Mouse (Mus musculus): Measurements from ENCODE around the gene Sptan1. TPM values are rescaled to one million over a fixed set of nuclear protein-coding genes. Genes with fewer than 3 reads are reported as not detected.

Gene Sptan1
- 100 to 1,000 TPM; 334 to 351 TPM for total RNA-seq (2021)

DNA sequence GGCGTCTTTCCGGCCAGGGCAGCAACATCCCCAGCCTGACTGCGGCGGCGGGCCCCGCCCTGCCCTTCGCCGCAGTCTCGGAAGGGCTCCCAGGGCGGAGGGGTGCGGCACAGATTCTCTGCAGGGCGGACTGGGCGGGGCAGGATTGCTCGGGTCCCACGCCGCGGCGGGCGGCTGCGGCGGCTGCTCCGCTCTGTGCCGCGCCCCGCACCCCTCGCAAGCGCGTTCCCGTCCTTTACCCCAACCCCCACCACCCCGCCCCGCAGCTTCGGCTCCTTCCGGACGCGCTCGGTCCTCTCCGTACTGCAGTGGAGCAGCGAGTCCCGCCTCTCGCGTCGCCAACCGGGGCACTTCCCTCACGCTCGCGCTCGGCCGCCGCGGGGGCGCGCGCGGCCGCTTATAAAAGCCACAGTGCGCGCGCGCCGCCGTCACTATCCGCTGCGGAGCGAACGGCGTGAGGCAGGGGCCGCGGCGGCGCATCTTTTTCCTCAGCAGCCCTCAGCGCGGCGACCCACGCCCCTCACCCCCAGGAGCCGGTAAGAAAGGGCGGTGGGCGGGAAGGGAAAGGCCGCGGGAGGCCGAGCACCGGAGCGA lies at the start of gene Sptan1:
Gene Sptan1, plus strand, starts transcription at position 311 of the 594 bp plus-strand sequence.
- DNase-seq, result peak; percentile 98 to 99
- intact Hi-C loops (cut with DNase I), result no loop called here

DNA sequence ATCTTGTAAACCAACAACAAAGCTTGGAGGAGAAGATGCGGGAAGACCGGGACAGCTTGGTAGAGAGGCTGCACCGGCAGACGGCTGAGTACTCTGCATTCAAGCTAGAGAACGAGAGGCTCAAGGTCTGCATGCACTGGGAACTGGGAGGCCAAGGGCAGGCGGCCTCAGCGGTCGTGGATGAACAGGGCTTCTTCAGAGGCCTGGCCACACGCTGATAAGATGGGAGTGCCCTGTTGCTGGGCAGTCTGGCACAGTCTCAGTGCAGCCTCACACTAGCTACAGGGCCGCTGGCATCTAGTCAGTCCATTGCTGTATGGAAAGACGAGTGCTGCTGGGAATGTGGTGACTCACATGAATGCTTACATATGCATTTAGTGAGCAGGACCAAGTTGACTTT lies 47.7 kb upstream of the Sptan1 start:
- intact Hi-C loops (cut with DNase I), result no loop called here

DNA sequence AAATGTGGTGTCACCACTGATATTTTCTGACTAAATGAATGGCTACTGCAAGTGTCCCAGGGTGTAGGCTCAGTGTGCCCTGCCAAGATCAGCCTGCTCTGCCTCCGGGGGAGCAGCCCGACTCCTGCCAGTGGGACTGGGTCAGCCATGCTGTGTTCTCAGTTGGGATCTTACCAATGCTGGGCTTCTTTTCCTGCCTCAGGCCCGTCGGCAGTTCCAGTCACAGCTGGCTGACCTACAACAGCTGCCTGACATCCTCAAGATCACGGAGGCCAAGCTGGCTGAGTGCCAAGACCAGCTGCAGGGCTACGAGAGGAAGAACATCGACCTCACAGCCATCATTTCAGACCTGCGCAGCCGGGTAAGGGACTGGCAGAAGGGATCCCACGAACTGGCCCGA lies 43.3 kb upstream of the Sptan1 start:
- peak; percentile 79 to 87 for DNase-seq
- intact Hi-C loops (cut with DNase I), result no loop called here

More for the DNA sequence above, 47.7 kb upstream of the Sptan1 start:
- DNase-seq, result no peak

DNA sequence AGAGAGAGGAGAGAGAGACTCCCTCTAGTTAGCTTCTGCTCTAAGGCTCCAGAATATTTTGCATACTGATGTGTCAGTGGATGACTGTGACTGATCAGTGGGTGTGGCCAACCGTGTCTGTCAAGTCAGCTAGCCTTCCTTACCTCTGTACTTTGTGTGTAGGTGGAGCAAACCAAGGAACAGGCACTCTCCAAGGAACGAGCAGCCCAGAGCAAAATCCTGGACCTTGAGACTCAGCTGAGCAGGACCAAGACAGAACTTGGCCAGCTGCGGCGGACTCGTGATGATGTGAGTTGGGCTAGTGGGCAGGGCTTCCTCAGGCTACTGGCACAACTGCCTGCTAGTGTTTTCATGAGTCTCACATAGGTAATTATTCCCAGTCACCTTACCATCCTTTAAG lies 38.8 kb upstream of the Sptan1 start:
- intact Hi-C loops (cut with DNase I), result no loop called here
- DNase-seq, result no peak

DNA sequence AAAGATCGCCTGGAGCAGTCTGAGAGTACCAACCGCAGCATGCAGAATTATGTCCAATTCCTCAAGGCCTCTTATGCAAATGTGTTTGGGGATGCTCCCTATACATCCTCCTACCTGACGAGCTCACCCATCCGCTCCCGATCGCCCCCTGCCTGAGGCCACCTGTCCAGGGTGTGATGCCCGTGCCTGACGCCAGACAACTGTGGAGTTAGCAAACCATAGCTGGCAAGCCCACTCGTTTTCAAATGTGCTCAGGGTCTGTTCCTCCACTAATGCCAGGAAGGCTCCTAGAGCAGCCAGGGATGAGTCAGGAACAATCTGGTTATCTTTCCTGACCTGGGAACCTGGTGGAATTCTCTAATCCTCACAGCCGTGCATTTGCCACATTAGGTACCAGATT lies 34.9 kb upstream of the Sptan1 start:
- intact Hi-C loops (cut with DNase I), result no loop called here

DNA sequence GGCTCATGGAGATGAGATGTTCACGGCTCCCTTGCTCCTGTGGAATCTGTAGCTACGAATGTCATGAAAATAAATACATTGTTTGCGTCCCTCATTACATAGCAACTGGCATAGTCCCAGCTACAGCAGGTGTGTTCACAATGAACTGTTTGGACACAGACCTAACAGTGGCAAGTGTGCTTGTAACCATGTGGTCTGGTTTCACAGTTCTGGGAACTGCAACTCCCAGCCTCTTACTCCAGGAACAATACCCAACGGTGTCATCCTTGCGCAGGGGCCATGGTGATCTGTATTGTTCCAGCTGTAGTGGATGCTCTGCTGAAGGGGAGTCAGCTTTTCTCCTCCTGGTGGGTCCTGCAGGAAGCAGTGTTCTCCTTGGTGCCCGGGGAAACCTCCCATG lies 34.2 kb upstream of the Sptan1 start:
- intact Hi-C loops (cut with DNase I), result no loop called here
- no peak for DNase-seq

More for the DNA sequence above, 34.9 kb upstream of the Sptan1 start:
- no peak for DNase-seq

DNA sequence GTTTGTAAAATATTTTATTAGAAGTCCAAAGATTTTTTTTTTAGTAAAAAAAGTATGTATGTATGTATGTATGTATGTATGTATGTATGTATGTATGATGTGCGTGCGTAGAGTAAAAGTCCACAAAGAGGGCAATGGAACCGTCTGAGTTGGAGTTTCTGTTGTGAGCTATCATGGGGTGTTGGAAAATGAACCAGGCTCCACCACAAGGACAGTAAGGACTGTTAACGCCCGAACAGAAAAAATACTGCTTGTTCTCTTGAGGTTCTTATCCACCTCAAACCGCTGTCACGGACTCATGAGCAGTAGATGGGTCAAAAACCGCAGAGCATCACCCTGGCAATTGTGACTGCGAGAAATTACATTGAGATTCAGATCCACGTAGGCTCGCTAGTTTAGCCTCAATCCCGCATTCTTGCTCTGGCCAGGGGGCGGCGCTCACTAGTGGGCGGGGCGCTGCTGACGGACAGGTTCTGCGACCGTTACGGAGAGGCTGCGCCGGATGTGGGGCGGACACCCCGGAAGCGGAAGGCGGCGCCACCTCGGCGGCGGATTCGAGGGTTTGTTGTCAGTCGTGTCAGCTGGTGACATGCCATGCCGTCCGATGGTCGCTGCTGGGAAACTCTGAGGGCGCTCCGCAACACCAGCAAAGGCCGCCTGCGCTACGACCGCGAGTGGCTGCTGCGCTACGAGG lies 30.3 kb upstream of the Sptan1 start, which contains the start of gene Gle1:
Gene Gle1, plus strand, starts transcription at position 521 of the 694 bp plus-strand sequence.
- intact Hi-C loops (cut with DNase I), result loop anchor here (1.0 kb wide), 1 partner anchor 42 kb away; no protein-coding TSS in a partner anchor

DNA sequence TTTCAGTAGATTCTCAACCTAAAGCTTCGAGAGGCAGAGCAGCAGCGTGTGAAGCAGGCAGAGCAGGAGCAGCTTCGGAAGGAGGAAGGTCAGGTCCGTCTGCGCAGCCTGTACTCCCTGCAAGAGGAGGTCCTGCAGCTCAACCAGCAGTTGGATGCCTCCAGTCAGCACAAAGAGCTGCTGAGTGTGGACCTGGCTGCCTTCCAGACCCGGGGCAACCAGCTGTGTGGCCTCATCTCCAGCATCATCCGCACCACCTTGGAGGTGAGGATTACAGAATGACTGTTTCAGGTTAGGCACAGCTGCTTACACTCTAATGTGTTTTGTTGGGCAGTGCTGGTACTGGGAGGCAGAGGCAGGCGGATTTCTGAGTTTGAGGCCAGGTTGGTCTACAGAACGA lies 25.3 kb upstream of the Sptan1 start:
- intact Hi-C loops (cut with DNase I), result no loop called here
- no peak for DNase-seq

More for the DNA sequence above, 30.3 kb upstream of the Sptan1 start, which contains the start of gene Gle1:
- peak; percentile 98 for DNase-seq

DNA sequence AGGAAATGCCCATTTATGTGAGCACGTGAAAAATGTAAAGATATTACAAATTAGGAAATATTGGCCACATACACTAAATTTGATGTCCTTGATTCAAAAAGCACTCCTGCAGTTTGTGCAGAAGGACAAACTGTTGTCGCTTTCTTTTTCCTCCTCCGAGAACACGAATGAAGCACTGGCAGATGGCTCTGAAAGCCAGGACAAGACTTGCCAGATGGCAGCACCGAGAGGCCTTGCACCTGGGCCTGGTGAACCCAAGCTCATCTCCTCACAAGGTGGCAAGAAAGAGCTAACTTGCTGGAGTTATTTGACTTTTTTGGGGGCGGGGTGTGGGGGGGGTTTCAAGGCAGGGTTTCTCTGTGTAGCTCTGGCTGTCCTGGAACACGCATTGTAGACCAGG lies 24.5 kb upstream of the Sptan1 start:
- no peak for DNase-seq
- intact Hi-C loops (cut with DNase I), result no loop called here

DNA sequence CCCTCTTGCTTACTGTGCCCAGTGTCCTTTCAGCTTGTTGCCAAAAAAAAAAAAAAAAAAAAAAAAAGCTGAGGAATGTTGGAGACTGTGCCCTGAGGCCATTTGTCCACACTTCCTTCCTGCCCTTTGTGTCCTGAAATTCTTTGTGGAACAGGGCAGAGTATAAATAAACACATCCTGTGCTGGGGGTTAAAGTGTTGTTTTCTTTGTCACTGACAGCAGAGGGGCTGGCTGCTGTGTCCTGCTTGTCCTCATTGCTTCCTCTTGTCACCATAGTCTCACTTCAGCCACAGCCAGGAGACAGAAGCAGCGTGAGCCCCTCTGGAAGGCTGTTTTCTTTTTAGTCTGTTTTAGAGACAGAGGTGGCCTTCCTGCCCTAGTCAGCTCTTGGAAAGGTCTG lies 20.6 kb upstream of the Sptan1 start:
- intact Hi-C loops (cut with DNase I), result loop anchor here (1.0 kb wide), 1 partner anchor 20 kb away; no protein-coding TSS in a partner anchor
- peak; percentile 26 to 44 for DNase-seq

DNA sequence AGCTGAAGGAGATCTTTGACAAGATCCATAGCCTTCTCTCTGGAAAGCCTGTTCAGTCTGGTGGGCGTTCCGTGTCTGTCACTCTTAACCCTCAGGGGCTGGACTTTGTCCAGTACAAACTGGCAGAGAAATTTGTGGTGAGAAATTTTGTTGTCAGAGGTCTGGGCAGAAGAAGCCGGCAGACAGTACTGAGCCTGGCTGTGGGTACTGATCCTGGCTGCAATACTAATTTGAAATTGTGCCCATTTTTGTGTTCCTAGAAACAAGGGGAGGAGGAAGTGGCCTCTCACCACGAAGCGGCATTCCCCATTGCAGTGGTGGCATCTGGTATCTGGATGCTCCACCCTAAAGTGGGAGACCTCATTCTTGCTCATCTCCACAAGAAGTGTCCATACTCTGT lies 16.5 kb upstream of the Sptan1 start:
- DNase-seq, result no peak
- intact Hi-C loops (cut with DNase I), result no loop called here

DNA sequence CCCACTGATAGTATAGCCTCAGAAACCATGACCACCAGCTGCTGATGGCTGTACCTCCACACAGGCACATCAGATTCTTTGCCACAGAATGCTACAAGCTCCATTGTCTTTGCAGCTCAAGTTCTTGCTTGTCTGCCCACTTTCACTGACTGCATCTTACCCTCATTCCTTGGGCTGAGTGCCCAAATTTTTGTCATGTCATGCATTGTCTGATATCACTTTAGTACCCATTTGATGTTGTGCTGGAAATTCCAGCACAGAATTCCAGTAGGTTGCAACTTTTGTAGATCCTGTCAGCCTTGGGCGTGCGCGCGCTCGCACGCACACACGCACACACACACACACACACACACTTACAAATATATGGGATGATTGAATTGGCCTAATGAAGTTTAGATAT lies 4.1 kb upstream of the Sptan1 start:
- DNase-seq, result no peak

DNA sequence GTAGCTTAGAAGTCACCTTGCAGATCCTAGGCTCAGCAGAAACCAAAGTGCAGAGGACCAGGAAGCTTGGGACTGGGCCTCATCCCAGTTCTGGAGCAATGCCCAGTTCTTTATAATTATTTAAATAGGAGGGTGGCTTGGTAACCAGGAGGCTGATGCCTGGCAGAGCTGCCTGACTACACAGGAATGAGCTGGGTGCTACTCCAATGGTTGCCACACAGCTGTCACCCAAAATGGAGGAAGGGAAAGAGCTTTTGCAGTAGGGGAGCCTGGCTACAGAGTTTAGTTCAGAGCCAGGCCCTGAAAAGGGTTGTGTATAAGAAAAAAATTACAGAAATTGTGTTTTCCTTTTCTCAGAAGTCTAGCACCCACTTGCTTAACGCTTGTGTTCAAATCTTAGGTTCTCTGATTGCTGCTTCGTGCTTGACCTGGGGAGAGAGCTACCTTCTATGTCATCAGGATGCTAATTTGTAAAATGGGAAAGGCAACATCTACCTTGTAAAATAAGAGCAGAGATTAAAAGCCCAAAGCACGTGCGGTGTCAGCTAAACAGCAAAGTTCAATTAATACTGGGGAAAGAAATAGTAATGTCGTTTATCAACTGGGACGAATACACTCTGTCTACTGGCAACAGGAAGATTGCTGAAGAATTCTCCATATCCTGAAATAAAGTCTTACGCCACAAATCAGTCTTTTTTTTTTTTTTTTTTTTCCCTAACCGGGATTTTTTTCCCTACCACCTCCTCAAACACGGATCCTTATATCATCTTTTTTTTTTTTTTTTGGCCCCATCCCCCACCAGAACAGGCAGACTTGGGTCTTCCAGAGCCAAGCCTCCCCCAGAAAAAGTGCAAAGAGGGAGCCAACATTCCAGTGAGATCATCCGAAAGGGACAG lies 758 bp upstream of the Sptan1 start:
- intact Hi-C loops (cut with DNase I), result loop anchor here (1.0 kb wide), 1 partner anchor 19 kb away; no protein-coding TSS in a partner anchor
- DNase-seq, result peak; percentile 57

More for the DNA sequence above, 4.1 kb upstream of the Sptan1 start:
- intact Hi-C loops (cut with DNase I), result no loop called here

DNA sequence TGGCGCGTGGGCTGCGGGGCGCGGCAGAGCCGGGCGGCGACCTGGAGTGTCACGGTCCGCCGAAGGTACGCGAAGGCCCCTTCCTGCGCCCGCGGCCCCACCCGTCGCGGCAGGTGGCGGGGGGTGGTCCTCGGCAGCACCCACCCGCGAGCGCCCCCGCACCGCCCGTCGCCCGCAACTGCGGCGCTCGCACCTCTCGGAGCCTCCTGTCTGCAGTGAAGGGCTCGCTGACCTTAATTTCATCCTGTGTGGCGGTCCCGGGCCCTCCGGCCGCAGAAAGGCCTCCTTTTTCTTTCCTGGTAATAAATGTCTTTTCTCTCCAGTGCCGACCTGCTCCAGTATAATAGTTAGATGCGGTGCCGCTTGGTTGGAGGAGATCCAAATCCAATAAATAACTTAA lies 546 bp downstream of the Sptan1 start:
- intact Hi-C loops (cut with DNase I), result no loop called here

DNA sequence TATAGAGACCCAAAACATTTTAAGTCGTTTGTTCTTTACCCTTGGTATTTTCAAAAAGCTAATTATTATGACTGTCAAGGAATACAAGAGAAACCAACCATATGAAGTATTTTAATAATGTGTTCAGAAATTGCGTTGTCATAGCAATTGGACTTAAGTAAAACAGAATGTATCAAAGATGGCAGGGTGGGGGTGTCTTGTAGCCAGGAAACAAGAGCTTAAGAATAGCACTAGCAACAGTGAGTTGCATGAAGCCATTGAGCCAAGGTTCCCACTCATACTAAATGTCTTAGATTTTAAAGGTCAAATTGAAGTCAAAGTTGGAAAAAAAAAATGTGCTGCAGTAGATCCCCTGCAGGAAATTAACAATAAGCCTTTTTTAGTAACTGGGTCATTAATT lies 1.5 kb downstream of the Sptan1 start:
- no peak for DNase-seq
- intact Hi-C loops (cut with DNase I), result no loop called here

More for the DNA sequence above, 546 bp downstream of the Sptan1 start:
- peak; percentile 59 to 60 for DNase-seq

DNA sequence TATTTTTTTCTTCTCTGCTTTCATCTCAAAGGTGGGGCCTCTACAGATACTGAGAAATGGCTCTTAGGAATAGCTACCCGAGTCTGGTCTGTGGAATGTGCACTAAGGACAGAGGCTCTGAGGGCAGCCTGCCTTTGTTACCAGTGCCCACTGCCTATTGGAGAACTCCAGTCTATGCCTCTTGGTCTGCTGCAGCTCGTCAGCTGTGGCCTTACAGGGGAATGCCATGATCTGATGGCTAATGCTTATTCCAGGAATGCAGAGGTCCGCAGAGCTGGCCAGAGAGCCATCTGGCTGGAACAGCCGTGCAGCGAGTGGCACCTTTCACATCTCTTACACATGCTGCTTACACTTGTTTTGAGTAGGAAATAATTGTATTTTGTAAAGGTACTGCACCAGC lies 2.4 kb downstream of the Sptan1 start:
- intact Hi-C loops (cut with DNase I), result no loop called here
- DNase-seq, result peak; percentile 35 to 40

DNA sequence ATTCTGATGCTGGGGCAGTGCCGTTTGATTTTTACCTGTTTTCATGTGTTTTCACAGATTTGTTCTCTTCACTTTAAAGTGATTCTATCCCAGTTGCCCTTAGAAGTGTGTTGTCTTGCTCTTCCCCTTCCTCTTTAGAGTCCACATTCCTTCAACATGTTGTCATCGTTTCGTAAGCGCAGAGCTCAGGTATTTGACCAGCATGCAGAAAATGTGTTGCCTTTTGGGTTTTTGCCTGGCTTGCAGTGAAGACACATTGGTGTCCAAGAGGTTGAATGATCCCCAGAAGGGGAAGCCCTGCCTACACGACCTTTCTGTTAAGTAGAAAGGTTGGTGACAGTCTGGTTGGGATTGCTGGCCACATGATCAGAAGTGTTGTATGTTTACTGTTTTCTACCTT lies 3.3 kb downstream of the Sptan1 start:
- intact Hi-C loops (cut with DNase I), result no loop called here
- DNase-seq, result peak in 1 of 2 experiments; percentile 28

DNA sequence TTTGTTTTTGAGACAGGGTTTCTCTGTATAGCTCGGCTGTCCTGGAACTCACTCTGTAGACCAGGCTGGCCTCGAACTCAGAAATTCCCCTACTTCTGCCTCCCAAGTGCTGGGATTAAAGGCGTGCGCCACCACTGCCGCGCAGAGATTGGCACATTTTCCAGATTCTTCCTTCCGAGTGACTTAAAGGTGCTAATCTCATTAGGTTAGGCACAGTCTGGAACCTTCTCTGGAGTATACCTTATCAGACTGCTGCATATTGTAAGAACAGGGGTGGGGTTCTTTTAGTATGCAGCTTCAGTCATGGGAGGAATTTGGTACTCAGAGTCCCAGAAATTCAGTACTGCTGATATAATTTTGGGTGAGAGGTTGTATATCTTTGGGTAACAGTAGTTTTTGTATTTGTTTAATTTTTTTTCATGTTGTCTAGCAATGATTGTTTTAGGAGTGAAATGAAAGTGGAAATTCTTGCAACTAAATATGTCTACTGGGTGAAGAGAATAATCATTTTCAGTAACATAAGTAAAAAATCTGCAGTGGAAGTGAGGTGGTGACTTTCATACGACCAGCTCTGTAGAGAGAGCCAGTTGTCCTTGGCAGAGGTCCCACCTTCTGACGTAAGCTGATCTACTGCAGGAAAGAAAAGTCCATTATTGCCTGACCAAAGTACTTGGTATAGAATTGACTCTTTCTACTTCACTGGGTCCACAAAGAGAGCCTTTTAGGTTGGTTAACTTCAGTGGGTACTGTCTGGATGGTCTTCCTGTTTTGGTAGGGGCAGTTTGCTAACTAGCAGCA lies 6.7 kb downstream of the Sptan1 start:
- intact Hi-C loops (cut with DNase I), result no loop called here
- DNase-seq, result peak; percentile 87 to 91

DNA sequence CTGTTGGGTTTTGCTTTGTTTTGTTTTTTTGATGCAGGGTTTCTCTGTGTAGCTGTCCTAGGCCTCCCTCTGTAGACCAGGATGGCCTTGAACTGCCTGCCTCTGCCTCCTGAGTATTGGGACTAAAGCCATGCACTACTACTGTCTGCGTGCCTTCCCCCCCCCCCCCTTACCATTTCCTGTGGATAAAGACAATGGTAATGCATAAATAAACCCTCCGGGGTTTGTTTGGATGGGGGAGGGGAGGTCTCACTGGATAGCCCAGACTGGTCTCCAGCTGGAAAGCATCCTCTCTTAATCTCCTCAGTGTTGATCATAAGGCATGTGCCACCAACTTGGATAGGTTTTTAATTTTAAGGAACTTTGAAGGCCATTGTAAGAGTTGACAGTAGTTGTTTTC lies 8.2 kb downstream of the Sptan1 start:
- intact Hi-C loops (cut with DNase I), result no loop called here
- peak in 1 of 2 experiments; percentile 22 for DNase-seq

DNA sequence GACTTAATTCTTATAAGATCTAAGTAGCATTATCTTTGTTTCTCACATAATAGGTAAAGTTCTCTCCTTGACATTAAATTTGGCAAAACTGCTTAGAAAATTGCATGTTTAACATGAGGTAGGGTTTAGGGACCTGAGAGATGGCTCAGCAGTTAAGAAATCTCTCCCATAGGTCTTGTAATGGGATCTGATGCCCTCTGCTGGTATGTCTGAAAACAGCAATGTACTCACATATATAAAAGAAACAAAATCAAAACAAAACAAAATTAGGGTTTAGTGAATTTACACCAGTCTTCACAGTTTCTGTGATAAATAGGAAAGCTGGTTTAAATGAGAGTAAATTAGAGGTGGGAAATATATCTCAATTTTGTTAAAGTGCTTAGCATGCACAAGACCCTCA lies 11.9 kb downstream of the Sptan1 start:
- intact Hi-C loops (cut with DNase I), result loop anchor here (1.0 to 5.0 kb wide), 2 partner anchors 42 to 160 kb away; partner anchors contain the start of gene Gle1
- peak; percentile 44 to 67 for DNase-seq
